Mouse (Mus musculus) liver, embryonic 14.5 days (tissue): ENCODE results near the gene Cmtr1.

ENCODE experiments used
- CTCF ChIP-seq: IDR thresholded peaks from 2 replicates; pipeline ENCODE4 v1.5.1; 2016; ENCODE audit warnings: antibody characterized with exemption, low read depth, control low read depth
- EP300 ChIP-seq: IDR thresholded peaks from 2 replicates; pipeline ENCODE4 v1.6.1; 2016; ENCODE audit warnings: antibody characterized with exemption, low read depth

GRCm38 (mm10) chr17:29690257-29690656 lies 29.9 kb downstream of the Cmtr1 start:
- TF ChIP-seq CTCF (no peak), EP300 (no peak)
